ENCODE assay signal across 18 mouse cellular contexts in the genomic region with DNA sequence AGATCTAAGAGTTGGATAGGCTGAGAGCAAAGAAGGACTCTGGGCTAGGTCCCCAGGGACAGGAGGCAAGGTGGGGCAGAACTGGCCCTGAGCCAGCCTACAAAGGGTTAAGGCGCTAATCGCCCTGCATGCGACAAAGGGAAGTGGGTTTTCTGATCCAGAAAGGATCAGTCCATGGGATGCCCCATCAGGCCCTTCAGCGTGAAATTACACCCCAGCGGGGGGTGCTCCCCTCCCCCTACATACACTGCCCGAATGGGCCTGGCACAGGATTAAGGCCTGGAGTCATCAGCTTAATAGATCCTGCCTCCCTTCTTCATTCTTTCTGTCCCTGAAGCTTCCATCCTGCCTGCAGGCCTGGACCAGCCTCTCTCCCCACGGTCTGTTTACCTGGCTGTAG. TPM values are rescaled to one million over a fixed set of nuclear protein-coding genes. Genes with fewer than 3 reads are reported as not detected.
DNase-seq lines count a peak whose midpoint lies in the region; ATAC-seq and TF ChIP-seq lines count a peak whose summit lies in the region.
"Had no signal": no experiment of that assay in that cellular context is flagged by ENCODE, and none has a peak within 500 bp of the region (broad histone marks: within the 10 kb centered on the region; RNA-seq: fewer than 3 reads in every experiment).

No protein-coding gene starts in this region.

- TF ChIP-seq CTCF in hindbrain, postnatal 0 days (IDR thresholded peaks at IDR 0.05; ENCODE audit: low read depth): no peak

- peak; percentile 54 to 74 for DNase-seq in cerebellum, postnatal 14 days
- DNase-seq in cerebellum, adult 8-10 months: no peak
- peak; percentile 11 for DNase-seq in MN1 (ENCODE audit: low spot score)
- DNase-seq in hindbrain, postnatal 0 days (ENCODE audit: low spot score): peak; percentile 59
- DNase-seq in heart, adult 8-10 months (ENCODE audit: low spot score): no peak
- no peak for DNase-seq in kidney, postnatal 4 days
- no peak for DNase-seq in lung, adult 18-20 months
- DNase-seq: heart, postnatal 10 days; liver, postnatal 0 days; lung, postnatal 4 days had no signal

- no peaks in the 10 kb centered on the region for H3K9me3 ChIP-seq in hindbrain, postnatal 0 days (ENCODE audit: low read length)
- no peaks in the 10 kb centered on the region for H3K9me3 ChIP-seq in neural tube, embryonic 12.5 days

- no peak overlapping the region for H3K4me3 ChIP-seq in hindbrain, postnatal 0 days (ENCODE audit: low read length)
- H3K4me3 ChIP-seq in neural tube, embryonic 12.5 days: no peak overlapping the region
- H3K4me3 ChIP-seq: left cerebral cortex, adult 2 months had no signal

- WGBS in hindbrain, postnatal 0 days: 10% methylated on average over 7 of the region's 7 CpGs
- 1% methylated on average over 7 of the region's 7 CpGs for WGBS in neural tube, embryonic 12.5 days

- H3K4me1 ChIP-seq in hindbrain, postnatal 0 days (ENCODE audit: insufficient read depth, low read length): no peaks in the 10 kb centered on the region
- H3K4me1 ChIP-seq in neural tube, embryonic 12.5 days: peaks cover 24% of the 10 kb centered on the region

- ATAC-seq in hindbrain, postnatal 0 days: peak; percentile 55
- ATAC-seq in neural tube, embryonic 12.5 days (ENCODE audit: low FRiP score, low read depth): peak; percentile 42; the same call in 1 of the 2 replicates
- ATAC-seq: activated CD4-positive, CD25-positive, alpha-beta regulatory T cell, adult 4 months; inflammation-experienced regulatory T-cells, adult 6 months; liver, postnatal 0 days had no signal

- no peak overlapping the region for H3K27ac ChIP-seq in hindbrain, postnatal 0 days
- H3K27ac ChIP-seq in neural tube, embryonic 12.5 days: no peak overlapping the region
- H3K27ac ChIP-seq: left cerebral cortex, adult 2 months had no signal

- no peaks in the 10 kb centered on the region for H3K36me3 ChIP-seq in hindbrain, postnatal 0 days (ENCODE audit: insufficient read depth, low read length)
- H3K36me3 ChIP-seq in neural tube, embryonic 12.5 days: no peaks in the 10 kb centered on the region

- H3K27me3 ChIP-seq in hindbrain, postnatal 0 days (ENCODE audit: insufficient read depth, low read length): 0 out of 2 replicates have a peak, but pooled peaks cover 18% of the 10 kb centered on the region
- peaks cover 88% of the 10 kb centered on the region for H3K27me3 ChIP-seq in neural tube, embryonic 12.5 days (replicated peaks)

- H3K9ac ChIP-seq in hindbrain, postnatal 0 days (replicated peaks; ENCODE audit: low read length): no peak overlapping the region
- no peak overlapping the region for H3K9ac ChIP-seq in neural tube, embryonic 12.5 days
- H3K9ac ChIP-seq: liver, postnatal 0 days had no signal

- no peak overlapping the region for H3K4me2 ChIP-seq in hindbrain, postnatal 0 days (ENCODE audit: low read depth, low read length)
- H3K4me2 ChIP-seq in neural tube, embryonic 12.5 days (replicated peaks): no peak overlapping the region

RNA-seq across cellular contexts. Expression of a gene that starts 15.2 kb away (rescaled TPM):
- total RNA-seq in hindbrain, postnatal 0 days (2014; rRNA removed): 0.16 and 0.18 TPM in 2 replicates
- 0.49 and 0.58 TPM in 2 replicates for polyA plus RNA-seq in hindbrain, postnatal 0 days (2015; fragmentation: Nextera tagmentation; extraction: Ambion mirVana)
- not detected in 2 replicates for polyA plus RNA-seq in neural tube, embryonic 12.5 days (2016; fragmentation: Nextera tagmentation; extraction: Ambion mirVana)
- total RNA-seq in heart, adult 8-10 months (2022): not detected
- total RNA-seq: common myeloid progenitor, adult 5-6 weeks; gastrocnemius, adult 8-10 months; heart, postnatal 10 days had no signal
- polyA plus RNA-seq: activated CD4-positive, CD25-positive, alpha-beta regulatory T cell, adult 4 months; inflammation-experienced regulatory T-cells, adult 6 months; kidney, embryonic 14.5 days; limb, embryonic 14.5 days; liver, postnatal 0 days had no signal

RNA-seq across cellular contexts. Expression of a gene that starts 21.5 kb away (rescaled TPM):
- 0.14 TPM in 1 of 2 replicates, not detected in the other for total RNA-seq in hindbrain, postnatal 0 days (2014; rRNA removed)
- polyA plus RNA-seq in hindbrain, postnatal 0 days (2015; fragmentation: Nextera tagmentation; extraction: Ambion mirVana): 0.10 and 0.29 TPM in 2 replicates
- polyA plus RNA-seq in neural tube, embryonic 12.5 days (2016; fragmentation: Nextera tagmentation; extraction: Ambion mirVana): not detected in 2 replicates
- total RNA-seq in heart, adult 8-10 months (2022): not detected
- total RNA-seq: common myeloid progenitor, adult 5-6 weeks; gastrocnemius, adult 8-10 months; heart, postnatal 10 days had no signal
- polyA plus RNA-seq: activated CD4-positive, CD25-positive, alpha-beta regulatory T cell, adult 4 months; inflammation-experienced regulatory T-cells, adult 6 months; kidney, embryonic 14.5 days; limb, embryonic 14.5 days; liver, postnatal 0 days had no signal

RNA-seq across cellular contexts. Expression of a gene that starts 34.0 kb away (rescaled TPM):
- total RNA-seq in hindbrain, postnatal 0 days (2014; rRNA removed): 3.3 and 4.5 TPM in 2 replicates
- polyA plus RNA-seq in hindbrain, postnatal 0 days (2015; fragmentation: Nextera tagmentation; extraction: Ambion mirVana): 3.9 and 4.3 TPM in 2 replicates
- polyA plus RNA-seq in neural tube, embryonic 12.5 days (2016; fragmentation: Nextera tagmentation; extraction: Ambion mirVana): 1.6 and 2.4 TPM in 2 replicates
- not detected for total RNA-seq in heart, adult 8-10 months (2022)
- total RNA-seq: common myeloid progenitor, adult 5-6 weeks; gastrocnemius, adult 8-10 months; heart, postnatal 10 days; left cerebral cortex, adult 2 months had no signal
- polyA plus RNA-seq: activated CD4-positive, CD25-positive, alpha-beta regulatory T cell, adult 4 months; inflammation-experienced regulatory T-cells, adult 6 months; kidney, embryonic 14.5 days; liver, postnatal 0 days had no signal

Comparison
In these comparisons a context has a peak if more than half of its experiments do, and no peak if none do; other contexts are left out.
1. DNase-seq: peak in cerebellum, postnatal 14 days (2 of 2), MN1 (single experiment) and hindbrain, postnatal 0 days (single experiment); none in cerebellum, adult 8-10 months (single experiment), heart, adult 8-10 months (single experiment), kidney, postnatal 4 days (0 of 2) and lung, adult 18-20 months (0 of 2).